Mouse (Mus musculus) embryo, embryonic 11.5 days (tissue): ENCODE data around the gene Zdhhc3.

Experiments
- DNase-seq: peaks from one replicate; pipeline ENCODE4 v3.0.0-alpha.2; 2012; ENCODE audit warnings: low read depth, low spot score

The Zdhhc3 gene

DNA sequence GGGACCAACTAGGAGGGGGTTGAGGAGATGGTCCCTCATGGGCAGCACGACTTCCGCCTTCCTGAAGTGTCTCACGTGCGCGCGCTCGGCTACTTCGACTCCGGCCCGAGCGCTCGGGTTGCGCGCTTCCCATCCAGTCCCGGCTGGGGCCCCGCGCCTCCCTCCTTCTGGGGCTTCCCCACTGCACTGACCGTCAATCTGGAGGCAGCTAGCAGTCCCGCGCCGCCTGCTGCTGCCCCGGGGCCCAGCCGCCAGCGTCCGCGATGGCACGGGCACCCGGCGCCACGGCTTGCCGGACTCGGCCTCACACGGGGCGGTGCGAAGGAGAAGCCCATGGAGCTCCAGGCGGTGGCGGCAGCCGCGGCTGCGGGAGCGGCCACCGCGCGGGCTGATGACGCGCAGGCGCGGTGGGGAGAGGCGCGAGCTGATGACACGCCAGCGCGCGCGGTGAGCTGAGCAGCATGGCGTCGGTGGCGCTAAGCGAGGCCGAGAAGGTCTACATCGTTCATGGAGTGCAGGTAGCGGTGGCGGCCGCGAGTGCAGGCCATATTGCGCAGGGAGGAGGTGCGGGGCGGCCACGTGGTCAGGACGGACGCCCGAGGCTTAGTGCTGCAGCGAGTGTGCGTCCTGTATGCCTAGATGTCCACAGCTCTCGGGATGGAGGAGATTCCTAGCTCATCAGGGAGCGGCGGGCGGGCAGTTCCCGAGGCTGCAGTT lies at the start of gene Zdhhc3, which contains the start of gene Exosc7:
Gene Zdhhc3 (minus strand): TSS at position 401 of the 717 bp plus-strand sequence.
Gene Exosc7 (plus strand): TSS at position 411 of the 717 bp plus-strand sequence.
- peak; percentile 85 for DNase-seq

GRCm38 (mm10) chr9:123161792-123162191 lies 48.8 kb upstream of the Zdhhc3 start:
- no peak for DNase-seq

GRCm38 (mm10) chr9:123159330-123159729 lies 46.3 kb upstream of the Zdhhc3 start:
- peak; percentile 43 for DNase-seq

GRCm38 (mm10) chr9:123158125-123158836 lies 45.3 kb upstream of the Zdhhc3 start:
- peak; percentile 22 for DNase-seq

- no peak for DNase-seq
These were observed 44.7 kb upstream of the Zdhhc3 start for GRCm38 (mm10) chr9:123157699-123158098.

- DNase-seq, result no peak
These were observed 43.9 kb upstream of the Zdhhc3 start for GRCm38 (mm10) chr9:123156910-123157361.

GRCm38 (mm10) chr9:123153121-123153520 lies 40.1 kb upstream of the Zdhhc3 start:
- DNase-seq, result no peak

GRCm38 (mm10) chr9:123152026-123152425 lies 39.0 kb upstream of the Zdhhc3 start:
- no peak for DNase-seq

- DNase-seq, result no peak
These were observed 38.6 kb upstream of the Zdhhc3 start for GRCm38 (mm10) chr9:123151561-123151960.

- DNase-seq, result no peak
These were observed 37.4 kb upstream of the Zdhhc3 start, which contains the start of gene Clec3b for GRCm38 (mm10) chr9:123150241-123151020. Clec3b (plus strand) TSS chr9:123150946.

DNA sequence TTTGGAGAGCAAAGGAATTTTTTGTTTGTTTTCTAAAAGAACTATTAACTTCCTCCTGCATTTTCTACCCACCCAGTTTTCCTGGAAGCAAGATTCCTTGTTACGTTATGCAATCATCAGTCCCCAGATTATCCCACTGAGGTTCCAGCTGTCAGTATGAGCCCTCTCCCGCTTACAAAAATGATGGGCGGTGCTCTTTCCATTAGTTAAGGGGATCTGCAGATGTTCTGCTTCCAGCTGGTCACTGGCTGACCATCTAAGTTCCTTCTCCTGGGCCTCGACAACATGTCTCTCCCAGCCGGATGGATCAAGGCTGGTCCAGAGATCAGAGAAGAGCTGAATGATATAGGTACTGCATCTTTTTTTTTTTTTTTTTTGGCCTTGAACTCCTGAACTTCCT lies 35.4 kb upstream of the Zdhhc3 start:
- DNase-seq, result no peak

GRCm38 (mm10) chr9:123139887-123140614 lies 27.0 kb upstream of the Zdhhc3 start:
- no peak for DNase-seq

GRCm38 (mm10) chr9:123138891-123139474 lies 26.0 kb upstream of the Zdhhc3 start:
- DNase-seq, result no peak

DNA sequence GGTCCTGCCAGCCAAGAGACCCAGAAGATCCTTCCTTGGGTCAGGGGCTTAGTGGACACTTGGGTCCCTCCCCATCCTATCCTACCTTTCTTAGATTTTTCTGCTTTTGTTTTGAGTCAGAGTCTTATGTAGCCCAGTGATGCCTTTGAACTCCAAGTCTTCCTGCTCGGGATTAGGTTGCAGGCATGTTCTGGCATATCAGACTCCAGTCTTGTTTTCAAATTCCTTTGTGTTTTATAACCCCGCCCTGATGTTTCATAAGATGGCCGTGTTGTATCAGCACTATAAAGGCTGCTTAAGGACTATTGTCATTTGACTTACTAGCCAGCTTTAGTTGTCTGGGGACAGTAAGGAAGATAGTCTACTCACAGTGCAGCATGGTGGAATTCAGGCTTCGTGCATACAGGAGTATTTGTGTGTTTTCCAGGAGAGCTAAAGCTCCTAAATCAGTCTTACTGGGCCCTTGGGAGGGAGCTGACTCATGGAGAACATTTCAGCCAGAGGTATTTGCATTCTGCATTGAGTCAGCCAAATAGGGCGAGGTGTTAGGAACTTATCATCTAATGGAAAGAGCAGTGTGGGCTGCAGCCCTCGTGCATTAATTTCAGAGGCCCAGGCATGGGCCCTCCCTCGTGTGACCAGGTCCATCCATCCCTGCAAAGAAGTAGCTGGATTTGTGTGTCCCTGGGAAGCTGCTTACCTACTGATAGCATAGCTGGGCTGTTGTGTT lies 24.1 kb upstream of the Zdhhc3 start:
- DNase-seq, result no peak

GRCm38 (mm10) chr9:123132994-123133393 lies 20.0 kb upstream of the Zdhhc3 start:
- DNase-seq, result no peak

GRCm38 (mm10) chr9:123127663-123128062 lies 14.7 kb upstream of the Zdhhc3 start:
- DNase-seq, result no peak

DNA sequence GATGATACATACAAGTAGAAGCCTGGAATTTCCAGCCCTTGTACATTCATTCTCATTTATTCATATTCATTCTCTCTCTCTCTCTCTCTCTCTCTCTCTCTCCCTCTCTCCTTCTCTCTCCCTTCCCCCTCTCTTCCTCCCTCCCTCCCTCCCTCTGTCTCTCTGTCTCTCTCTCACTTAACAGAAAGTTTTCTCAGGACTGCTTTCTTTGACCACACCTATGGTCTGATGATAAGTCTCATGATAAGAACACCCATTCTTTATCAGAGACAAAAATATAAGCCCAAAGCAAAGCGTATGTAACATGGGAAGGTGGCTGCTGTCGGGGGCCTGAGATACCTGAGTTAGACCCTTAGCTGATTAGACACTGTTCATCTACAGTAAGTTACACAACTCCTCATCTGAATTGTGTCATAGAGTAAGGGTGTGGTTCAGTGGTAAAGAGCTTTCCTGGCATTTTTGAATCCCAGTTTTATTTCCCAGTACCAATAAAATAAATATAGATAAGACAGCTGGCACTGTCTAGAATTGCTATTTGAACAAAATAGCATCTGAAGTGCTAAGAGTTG lies 11.5 kb upstream of the Zdhhc3 start:
- no peak for DNase-seq

- no peak for DNase-seq
These were observed 10.8 kb upstream of the Zdhhc3 start for GRCm38 (mm10) chr9:123123571-123124412.

GRCm38 (mm10) chr9:123123017-123123416 lies 10.0 kb upstream of the Zdhhc3 start:
- DNase-seq, result no peak
